Mouse (Mus musculus) limb, embryonic 12.5 days (tissue): Measurements from ENCODE around the gene Dhrs13. TPM values are rescaled to one million over a fixed set of nuclear protein-coding genes. Genes with fewer than 3 reads are reported as not detected.

Experiments
- ATAC-seq: fragments of 200-750 bp; cut with Nextera tagmentation; 2 replicates; pipeline ENCODE4 v1.8.0; 2017; ENCODE audit warnings: low read depth, moderate TSS enrichment; ENCODE audit not compliant: insufficient number of reproducible peaks, insufficient read depth, low FRiP score, low TSS enrichment
- H3K27ac ChIP-seq: fragments of 300-500 bp; sonication (generic); 2 replicates; pipeline ENCODE4 v1.5.1; 2016; ENCODE audit warnings: mild to moderate bottlenecking, moderate library complexity
- H3K27me3 ChIP-seq: fragments of 300-500 bp; sonication (generic); 2 replicates; pipeline ENCODE4 v1.6.1; 2016; ENCODE audit warnings: mild to moderate bottlenecking, moderate library complexity
- H3K36me3 ChIP-seq: fragments of 300-500 bp; sonication (generic); 2 replicates; pipeline ENCODE4 v1.6.1; 2016; ENCODE audit warnings: mild to moderate bottlenecking, moderate library complexity
- H3K4me1 ChIP-seq: fragments of 300-500 bp; sonication (generic); replicated peaks from 2 replicates; pipeline ENCODE4 v1.6.1; 2016
- H3K4me2 ChIP-seq: fragments of 300-500 bp; sonication (generic); 2 replicates; pipeline ENCODE4 v1.6.1; 2016; ENCODE audit warnings: mild to moderate bottlenecking, moderate library complexity
- H3K4me3 ChIP-seq: fragments of 300-500 bp; sonication (generic); replicated peaks from 2 replicates; pipeline ENCODE4 v1.5.1; 2016; ENCODE audit warnings: mild to moderate bottlenecking
- H3K9ac ChIP-seq: fragments of 300-500 bp; sonication (generic); replicated peaks from 2 replicates; pipeline ENCODE4 v1.6.1; 2016; ENCODE audit warnings: mild to moderate bottlenecking, moderate library complexity
- H3K9me3 ChIP-seq: fragments of 300-500 bp; sonication (generic); 2 replicates; pipeline ENCODE4 v1.6.1; 2016; ENCODE audit warnings: mild to moderate bottlenecking, moderate library complexity
- WGBS: fragments of 180-500 bp; shearing (Covaris S2); methylation state at CpG from one replicate; pipeline ENCODE4 v1.1.7; 2016; 5-methylcytosine and 5-hydroxymethylcytosine counted together
- microRNA counts: library from miRNA; unstranded; fragments of <30 nt; microRNA quantifications from one replicate; lab custom pipeline; 2017
- microRNA-seq: library from miRNA; unstranded; fragments of <30 nt; microRNA quantifications from one replicate; pipeline ENCODE4, GENCODE M21; 2017
- polyA plus RNA-seq: library from polyadenylated mRNA; unstranded; fragments of >200 nt; fragmentation: Nextera tagmentation; extraction: Ambion mirVana; gene quantifications from 2 replicates; pipeline ENCODE4 v1.2.1, GENCODE M21; 2016

Dhrs13 gene
- polyA plus RNA-seq, 1 experiment from 2014 or later, result 20.4 TPM

DNA sequence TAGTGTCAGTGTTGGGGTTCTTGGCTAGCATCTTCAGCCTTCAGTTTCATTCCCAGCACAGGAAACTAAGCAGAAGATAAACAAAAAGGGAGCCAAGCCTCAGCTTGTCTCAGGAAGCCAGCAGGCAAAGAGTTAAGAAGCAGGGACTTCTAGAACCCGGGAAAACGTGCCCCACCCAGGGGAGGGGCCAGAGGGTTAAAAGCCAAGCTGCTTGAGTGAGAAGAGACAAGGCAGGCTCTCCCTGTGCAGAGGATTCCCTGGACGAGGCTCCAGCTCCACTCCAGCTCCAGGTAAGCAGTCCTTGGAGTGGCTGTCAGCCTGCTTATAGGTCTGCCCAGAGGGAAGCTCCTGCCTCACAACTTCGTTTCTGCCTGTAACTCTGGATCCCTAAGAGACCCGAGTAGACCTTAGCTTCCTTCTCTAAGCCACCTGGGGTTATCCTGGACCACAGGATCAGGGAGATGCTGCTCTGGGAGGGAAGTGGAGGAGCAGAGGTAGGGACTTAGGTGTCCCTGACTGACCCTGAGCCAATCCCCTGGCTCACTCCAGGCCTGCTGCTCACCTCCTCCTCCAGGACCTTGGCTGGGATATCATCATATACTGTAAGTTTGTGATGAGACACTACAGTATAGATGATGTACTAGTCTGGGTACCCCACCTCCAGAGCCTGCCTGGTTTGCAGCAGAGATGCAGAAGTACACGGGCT, 40.5 kb downstream of the Dhrs13 start:
- H3K4me3 ChIP-seq, result no peak overlapping the region
- no peak for ATAC-seq
- no peaks in the 10 kb centered on the region for H3K27me3 ChIP-seq
- no peaks in the 10 kb centered on the region; the same call in 1 of the 2 replicates for H3K4me1 ChIP-seq
- peak overlapping the region; percentile 37; the same call in 1 of the 2 replicates for H3K9ac ChIP-seq
- peaks cover 60% of the 10 kb centered on the region for H3K36me3 ChIP-seq
- 25% methylated on average over 6 of the region's 6 CpGs for WGBS
- H3K9me3 ChIP-seq, result no peaks in the 10 kb centered on the region
- H3K4me2 ChIP-seq, result no peak overlapping the region
- no peak overlapping the region for H3K27ac ChIP-seq

DNA sequence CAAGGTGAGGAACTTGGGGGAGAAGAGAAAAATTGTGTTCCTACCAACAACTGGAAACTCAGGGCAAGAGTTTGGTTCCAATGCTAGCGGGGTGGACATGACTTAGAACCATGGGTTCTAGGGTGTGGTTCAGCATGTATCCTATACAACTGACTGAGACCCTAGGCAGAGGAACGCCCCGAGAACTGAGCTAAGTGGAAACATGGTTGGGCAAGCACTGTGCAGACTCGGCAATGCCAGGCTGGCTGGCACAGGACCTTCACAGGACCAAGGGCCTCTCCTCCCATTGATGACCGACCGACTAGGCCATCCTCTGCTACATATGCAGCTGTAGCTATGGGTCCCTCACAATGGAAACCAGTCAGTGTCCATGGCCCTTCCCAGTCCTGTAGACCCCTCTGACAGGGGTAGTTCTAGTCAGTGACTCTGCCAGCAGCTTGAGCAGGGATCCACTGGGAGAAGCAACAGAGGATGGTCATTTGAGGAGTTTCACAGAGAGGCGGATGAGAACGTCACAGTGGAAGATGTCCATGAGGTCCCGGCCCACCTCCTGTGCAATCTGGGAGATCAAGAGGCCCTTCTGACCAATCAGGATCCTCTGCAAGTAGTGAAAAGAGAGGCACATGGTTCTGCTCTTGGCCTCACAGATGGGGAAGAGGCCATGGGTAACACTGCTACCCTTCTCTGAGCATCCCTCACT, 41.6 kb downstream of the Dhrs13 start:
- no peak overlapping the region for H3K9ac ChIP-seq
- H3K4me3 ChIP-seq, result no peak overlapping the region
- WGBS, result 94% methylated on average over 9 of the region's 9 CpGs
- no peak for ATAC-seq
- H3K9me3 ChIP-seq, result no peaks in the 10 kb centered on the region
- no peaks in the 10 kb centered on the region; the same call in 1 of the 2 replicates for H3K4me1 ChIP-seq
- no peak overlapping the region for H3K4me2 ChIP-seq
- no peaks in the 10 kb centered on the region for H3K27me3 ChIP-seq
- H3K36me3 ChIP-seq, result peaks cover 67% of the 10 kb centered on the region
- no peak overlapping the region for H3K27ac ChIP-seq

DNA sequence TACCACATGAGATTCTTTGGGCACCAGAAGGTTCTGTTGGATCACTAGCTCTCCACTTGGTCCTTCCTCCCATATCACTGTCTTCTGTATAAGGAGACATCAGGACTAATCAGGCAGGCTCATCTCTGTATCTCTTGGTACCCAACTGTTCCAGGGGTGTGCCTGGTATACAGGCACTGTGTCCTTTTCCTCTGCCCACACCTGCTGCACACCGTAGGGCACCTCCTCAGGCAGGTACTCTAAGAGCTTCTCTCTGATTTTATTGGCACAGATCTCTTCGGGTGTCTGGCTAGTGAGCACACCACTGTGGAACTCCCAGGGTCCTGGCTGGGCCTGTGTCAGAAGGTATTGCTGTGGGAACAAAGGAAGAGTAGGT, 42.2 kb downstream of the Dhrs13 start:
- WGBS, result 94% methylated on average over 2 of the region's 2 CpGs
- Histone ChIP-seq H3K4me1 (peaks cover 4% of the 10 kb centered on the region), H3K27ac (no peak overlapping the region), H3K4me3 (no peak overlapping the region), H3K36me3 (peaks cover 67% of the 10 kb centered on the region), H3K9me3 (no peaks in the 10 kb centered on the region), H3K27me3 (no peaks in the 10 kb centered on the region), H3K9ac (no peak overlapping the region), H3K4me2 (no peak overlapping the region)
- no peak for ATAC-seq

DNA sequence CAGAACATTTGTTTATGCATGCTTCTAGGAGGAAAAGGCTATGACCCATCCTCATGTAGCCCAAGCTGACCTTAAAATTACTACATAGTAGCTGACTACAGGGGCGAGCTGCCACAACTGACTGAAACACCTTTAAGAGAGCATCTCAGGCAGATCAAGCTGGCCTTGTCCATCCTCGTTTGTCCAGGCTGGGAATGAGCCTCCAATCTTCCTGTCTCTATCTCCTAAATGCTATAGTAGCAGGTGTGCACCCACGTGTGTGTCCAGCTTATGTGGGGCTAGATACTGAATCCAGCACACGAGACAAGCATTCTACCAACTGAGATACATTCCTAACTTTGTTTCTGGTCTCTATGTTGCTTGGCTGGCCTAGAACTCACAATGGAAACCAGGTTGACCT, 42.6 kb downstream of the Dhrs13 start:
- Histone ChIP-seq H3K27me3 (no peaks in the 10 kb centered on the region), H3K9me3 (no peaks in the 10 kb centered on the region), H3K4me1 (peaks cover 7% of the 10 kb centered on the region), H3K27ac (no peak overlapping the region), H3K4me2 (no peak overlapping the region), H3K36me3 (peaks cover 67% of the 10 kb centered on the region), H3K9ac (no peak overlapping the region), H3K4me3 (no peak overlapping the region)
- 84% methylated on average over 4 of the region's 4 CpGs for WGBS
- no peak for ATAC-seq

DNA sequence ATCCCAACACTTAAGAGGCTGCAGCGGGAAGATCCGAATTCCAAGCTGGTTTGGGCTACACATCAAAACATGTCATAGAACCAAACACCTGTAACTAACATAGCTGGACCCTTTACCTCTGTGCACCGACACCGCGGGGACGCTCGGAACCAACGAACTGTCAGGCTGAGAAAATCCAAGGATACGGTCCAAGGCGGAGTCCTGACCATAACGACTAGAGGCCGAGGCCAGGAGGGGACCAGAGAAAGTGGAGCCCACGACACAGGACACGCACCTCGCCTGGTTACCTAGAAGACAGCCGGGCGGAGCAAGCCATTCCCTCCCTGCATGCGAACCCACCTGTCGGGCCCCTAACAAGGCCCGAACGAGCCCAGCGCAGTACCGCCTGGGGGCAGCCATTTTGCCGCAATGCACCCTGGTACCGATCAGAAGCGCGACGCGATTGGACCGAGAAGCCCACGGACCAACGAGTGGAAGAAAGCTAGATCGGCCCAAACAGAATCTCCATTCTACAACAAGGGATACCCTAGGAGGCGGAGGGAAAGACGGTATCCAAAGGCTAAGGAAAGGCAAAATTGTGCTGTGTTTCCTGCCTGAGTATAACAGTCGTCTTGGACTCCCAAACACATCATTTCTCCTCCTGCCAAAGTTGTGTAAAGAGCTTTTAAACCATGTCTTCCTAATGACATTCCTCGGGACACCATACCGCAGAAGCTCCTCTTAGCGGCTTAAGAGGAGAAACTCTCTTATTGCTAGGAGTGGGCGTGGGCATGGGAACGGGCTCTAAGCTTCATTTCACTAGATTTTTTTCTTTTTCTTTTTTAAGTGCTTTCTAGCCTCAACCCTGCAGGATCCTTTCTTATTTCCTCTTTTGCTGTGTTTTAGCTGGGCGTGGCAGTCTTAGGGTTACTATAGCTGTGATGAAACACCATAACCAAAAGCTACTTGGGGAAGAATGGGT, 48.2 kb downstream of the Dhrs13 start, which contains the start of gene Eral1:
Gene Eral1 (minus strand): TSS at position 423 of the 961 bp plus-strand sequence.
- H3K27ac ChIP-seq, result peak within 1 kb of the TSS; percentile 62; the same call in 1 of the 2 replicates

DNA sequence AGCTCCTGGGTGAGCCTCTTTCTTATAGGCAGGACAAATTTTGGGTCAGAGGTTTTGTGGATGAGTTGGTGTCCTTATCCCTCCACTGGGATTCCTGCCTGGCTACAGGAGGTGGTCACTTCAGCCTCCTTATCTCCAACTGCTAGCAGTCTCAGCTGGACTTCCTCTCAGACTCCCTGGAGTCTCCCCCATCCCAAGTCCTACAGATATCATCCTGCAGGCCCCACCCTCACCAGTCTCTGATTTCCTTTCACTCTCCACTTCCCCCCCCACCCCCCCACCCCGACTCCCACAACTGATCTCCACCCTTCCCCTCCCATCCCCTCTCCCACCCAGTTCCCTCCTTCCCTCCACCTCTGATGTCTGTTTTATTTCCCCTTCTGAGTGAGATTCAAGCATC, 51.5 kb downstream of the Dhrs13 start:
- no peak for ATAC-seq

More for the DNA sequence above, 48.2 kb downstream of the Dhrs13 start, which contains the start of gene Eral1:
- H3K4me1 ChIP-seq, result peaks cover 13% of the 10 kb centered on the region
- H3K36me3 ChIP-seq, result peaks cover 30% of the 10 kb centered on the region
- peak within 1 kb of the TSS; percentile 80 for H3K4me3 ChIP-seq
- peak within 1 kb of the TSS; percentile 80 for H3K9ac ChIP-seq
- peak; percentile 90; the same call in 1 of the 2 replicates for ATAC-seq
- no peaks in the 10 kb centered on the region for H3K27me3 ChIP-seq
- H3K9me3 ChIP-seq, result no peaks in the 10 kb centered on the region
- peak within 1 kb of the TSS; percentile 68 for H3K4me2 ChIP-seq
- WGBS, result 1% methylated on average over 42 of the region's 42 CpGs

DNA sequence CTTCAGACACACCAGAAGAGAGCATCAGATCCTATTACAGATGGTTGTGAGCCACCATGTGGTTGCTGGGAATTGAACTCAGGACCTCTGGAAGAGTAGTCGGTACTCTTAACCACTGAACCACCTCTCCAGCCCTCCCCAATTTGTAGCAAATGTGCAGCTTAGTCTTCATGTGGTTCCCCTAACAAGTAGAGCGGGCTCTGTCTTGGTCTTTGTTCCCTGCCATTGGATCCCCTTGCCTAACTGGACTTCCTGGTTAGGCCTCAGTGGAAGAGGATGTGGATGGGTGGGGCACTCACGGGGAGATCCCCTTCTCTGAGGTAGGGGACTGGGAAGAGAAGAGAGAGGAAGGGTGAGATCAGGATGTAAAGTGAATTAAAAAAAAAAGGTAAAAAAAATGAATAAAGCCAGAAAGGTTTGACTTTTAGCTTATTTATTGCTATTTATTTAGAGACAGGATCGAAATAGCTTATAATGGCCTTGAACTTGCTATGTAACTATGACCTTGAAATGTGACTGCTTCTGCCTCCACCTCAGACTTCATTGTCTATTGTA, 54.9 kb downstream of the Dhrs13 start:
- H3K4me1 ChIP-seq, result no peaks in the 10 kb centered on the region
- no peak for ATAC-seq
- no peaks in the 10 kb centered on the region for H3K9me3 ChIP-seq
- H3K27me3 ChIP-seq, result no peaks in the 10 kb centered on the region
- no peak overlapping the region for H3K4me2 ChIP-seq
- 75% methylated on average over 4 of the region's 4 CpGs for WGBS
- no peaks in the 10 kb centered on the region for H3K36me3 ChIP-seq
- no peak overlapping the region for H3K4me3 ChIP-seq
- H3K9ac ChIP-seq, result no peak overlapping the region
- H3K27ac ChIP-seq, result no peak overlapping the region

More for the DNA sequence above, 51.5 kb downstream of the Dhrs13 start:
- no peaks in the 10 kb centered on the region for H3K36me3 ChIP-seq
- no peak overlapping the region for H3K4me3 ChIP-seq
- H3K27me3 ChIP-seq, result no peaks in the 10 kb centered on the region
- no peak overlapping the region for H3K4me2 ChIP-seq
- 56% methylated on average over 1 of the region's 1 CpGs for WGBS
- H3K27ac ChIP-seq, result no peak overlapping the region
- no peaks in the 10 kb centered on the region for H3K9me3 ChIP-seq
- H3K4me1 ChIP-seq, result peaks cover 13% of the 10 kb centered on the region
- no peak overlapping the region for H3K9ac ChIP-seq

MicroRNAs within 50 kb of the gene (microRNA counts, 519-probe panel; counts per million panel counts)
- microRNA mmu-miR-144 (lab: Ali Mortazavi, UCI), result 3,807 counts per million, percentile 25 among the panel's probes with 10 or more counts
- 4,186 counts per million, percentile 29 among the panel's probes with 10 or more counts for microRNA mmu-miR-451 (lab: Ali Mortazavi, UCI)

Small RNA genes within 50 kb of the gene (microRNA-seq; reads per million reads assigned to microRNA genes)
- gene Mir144 (28.6 reads per million, percentile 36 among the genes with 10 or more reads in this experiment), gene Mir451a (not detected), gene Mir451b (not detected)

Other genes starting within 250 kb of the Dhrs13 start
- 1.9 and 2.6 TPM in 2 replicates for gene Gm10277, start 244.5 kb upstream of the Dhrs13 start, polyA plus RNA-seq
- gene Pipox, start 138.2 kb upstream of the Dhrs13 start, polyA plus RNA-seq, result 0.41 and 0.66 TPM in 2 replicates
- gene Sez6, start 101.5 kb upstream of the Dhrs13 start, polyA plus RNA-seq, result 0.06 TPM in 1 of 2 replicates, not detected in the other
- gene Phf12, start 49.5 kb upstream of the Dhrs13 start, polyA plus RNA-seq, result 26.8 and 27.7 TPM in 2 replicates
- gene Flot2, start 5.7 kb downstream of the Dhrs13 start, polyA plus RNA-seq, result 49.5 and 52.0 TPM in 2 replicates
- gene Eral1, start 48.1 kb downstream of the Dhrs13 start, polyA plus RNA-seq, result 39.2 and 41.0 TPM in 2 replicates
- 12.7 and 14.5 TPM in 2 replicates for gene Fam222b, start 62.4 kb downstream of the Dhrs13 start, polyA plus RNA-seq
- gene Traf4, start 133.3 kb downstream of the Dhrs13 start, polyA plus RNA-seq, result 115 and 128 TPM in 2 replicates
- gene Nek8, start 144.4 kb downstream of the Dhrs13 start, polyA plus RNA-seq, result 18.3 and 20.4 TPM in 2 replicates
- gene Tlcd1, start 144.4 kb downstream of the Dhrs13 start, polyA plus RNA-seq, result 11.6 and 11.9 TPM in 2 replicates
- 1,381 and 1,432 TPM in 2 replicates for gene Rpl23a, start 151.3 kb downstream of the Dhrs13 start, polyA plus RNA-seq
- 149 and 157 TPM in 2 replicates for gene Rab34, start 156.2 kb downstream of the Dhrs13 start, polyA plus RNA-seq
- gene Proca1, start 161.1 kb downstream of the Dhrs13 start, polyA plus RNA-seq, result 1.9 and 2.7 TPM in 2 replicates
- 49.5 and 54.8 TPM in 2 replicates for gene Sdf2, start 213.5 kb downstream of the Dhrs13 start, polyA plus RNA-seq
- 36.8 and 42.2 TPM in 2 replicates for gene Supt6, start 213.7 kb downstream of the Dhrs13 start, polyA plus RNA-seq
- gene 2610507B11Rik, start 229.5 kb downstream of the Dhrs13 start, polyA plus RNA-seq, result 79.1 and 81.8 TPM in 2 replicates